Mouse (Mus musculus): ENCODE data around the gene Usp54.

GRCm38 (mm10) chr14:20681742-20682141 lies 40.9 kb upstream of the Usp54 start:
- TF ChIP-seq CTCF (conservative IDR thresholded peaks at IDR 0.05 in 1 of 2, IDR thresholded peaks at IDR 0.05 in 1 of 2; ENCODE audit: low read depth in 2 of 2, low read length in 2 of 2) (no peak), POLR2A (IDR thresholded peaks at IDR 0.05; ENCODE audit: low read depth, low read length) (no peak), ZMIZ1 (IDR thresholded peaks at IDR 0.05; ENCODE audit: low read depth, low read length) (no peak), HCFC1 (IDR thresholded peaks at IDR 0.05; ENCODE audit: low read depth, low read length) (no peak), EP300 (IDR thresholded peaks at IDR 0.05; ENCODE audit: low read length) (no peak), JUN (IDR thresholded peaks at IDR 0.05; ENCODE audit: insufficient read depth, low read depth, low read length) (no peak), KAT2A (IDR thresholded peaks at IDR 0.05; ENCODE audit: insufficient replicate concordance, low read length) (no peak), GABPA (IDR thresholded peaks at IDR 0.05; ENCODE audit: insufficient replicate concordance, low read depth, low read length) (no peak)

All from CH12.LX (cell line).